Mouse (Mus musculus): ENCODE data around the gene Gm28230. TPM values are rescaled to one million over a fixed set of nuclear protein-coding genes. Genes with fewer than 3 reads are reported as not detected.

The Gm28230 gene
- total and polyA plus RNA-seq, 3 experiments: 0.04 to 0.14 TPM; not detected in 1

- H3K27me3 ChIP-seq (ENCODE audit: control insufficient read depth, insufficient read depth, low read length): peaks cover 39% of the 10 kb centered on the region
- H3K79me2 ChIP-seq (replicated peaks; ENCODE audit: control insufficient read depth, insufficient read depth, low read length): no peaks in the 10 kb centered on the region
- no peak overlapping the region for H3K9ac ChIP-seq (ENCODE audit: low read depth, low read length)
- intact Hi-C loops (cut with DNase I): no loop called here
- H3K27ac ChIP-seq: no peak overlapping the region
- no peak overlapping the region for H3K4me3 ChIP-seq
- H3K4me1 ChIP-seq (ENCODE audit: control insufficient read depth, insufficient read depth, low read length): no peaks in the 10 kb centered on the region
- no peaks in the 10 kb centered on the region for H3K36me3 ChIP-seq (ENCODE audit: control insufficient read depth, insufficient read depth, low read length)
- no peak for DNase-seq
- 5% methylated on average over 21 of the region's 21 CpGs for WGBS
- TF ChIP-seq CTCF (IDR thresholded peaks at IDR 0.05): no peak
- TF ChIP-seq EP300 (IDR thresholded peaks at IDR 0.05; ENCODE audit: insufficient read depth, low read depth, low read length): no peak
- no peak for TF ChIP-seq POLR2A (IDR thresholded peaks at IDR 0.05; ENCODE audit: insufficient read depth, low read depth, low read length)
Observed at GRCm38 (mm10) chr2:74680561-74681398, 45.7 kb upstream of the Gm28230 start.

- no peak for DNase-seq
- WGBS: 1% methylated on average over 73 of the region's 78 CpGs
- TF ChIP-seq EP300 (IDR thresholded peaks at IDR 0.05; ENCODE audit: insufficient read depth, low read depth, low read length) (no peak), CTCF (IDR thresholded peaks at IDR 0.05) (no peak), POLR2A (IDR thresholded peaks at IDR 0.05; ENCODE audit: insufficient read depth, low read depth, low read length) (no peak)
- H3K4me3 ChIP-seq: no peak overlapping the region; the same call in 1 of the 2 replicates
- H3K27me3 ChIP-seq (ENCODE audit: control insufficient read depth, insufficient read depth, low read length): peaks cover 36% of the 10 kb centered on the region
- no peaks in the 10 kb centered on the region for H3K79me2 ChIP-seq (replicated peaks; ENCODE audit: control insufficient read depth, insufficient read depth, low read length)
- H3K4me1 ChIP-seq (ENCODE audit: control insufficient read depth, insufficient read depth, low read length): no peaks in the 10 kb centered on the region
- no peak overlapping the region for H3K27ac ChIP-seq
- H3K9ac ChIP-seq (ENCODE audit: low read depth, low read length): no peak overlapping the region
- H3K36me3 ChIP-seq (ENCODE audit: control insufficient read depth, insufficient read depth, low read length): no peaks in the 10 kb centered on the region
- intact Hi-C loops (cut with DNase I): no loop called here
Observed at GRCm38 (mm10) chr2:74681594-74682531, 44.7 kb upstream of the Gm28230 start.

GRCm38 (mm10) chr2:74682796-74683195, 43.7 kb upstream of the Gm28230 start:
- intact Hi-C loops (cut with DNase I): no loop called here
- H3K4me1 ChIP-seq (ENCODE audit: control insufficient read depth, insufficient read depth, low read length): no peaks in the 10 kb centered on the region
- 1% methylated on average over 50 of the region's 51 CpGs for WGBS
- no peak for DNase-seq
- TF ChIP-seq POLR2A (IDR thresholded peaks at IDR 0.05; ENCODE audit: insufficient read depth, low read depth, low read length) (no peak), CTCF (IDR thresholded peaks at IDR 0.05) (no peak), EP300 (IDR thresholded peaks at IDR 0.05; ENCODE audit: insufficient read depth, low read depth, low read length) (no peak)
- no peaks in the 10 kb centered on the region for H3K36me3 ChIP-seq (ENCODE audit: control insufficient read depth, insufficient read depth, low read length)
- no peaks in the 10 kb centered on the region for H3K79me2 ChIP-seq (replicated peaks; ENCODE audit: control insufficient read depth, insufficient read depth, low read length)
- H3K27me3 ChIP-seq (ENCODE audit: control insufficient read depth, insufficient read depth, low read length): peaks cover 41% of the 10 kb centered on the region
- H3K27ac ChIP-seq: no peak overlapping the region
- H3K4me3 ChIP-seq: no peak overlapping the region
- no peak overlapping the region for H3K9ac ChIP-seq (ENCODE audit: low read depth, low read length)

- H3K36me3 ChIP-seq (ENCODE audit: control insufficient read depth, insufficient read depth, low read length): no peaks in the 10 kb centered on the region
- H3K4me3 ChIP-seq: no peak overlapping the region
- H3K9ac ChIP-seq (ENCODE audit: low read depth, low read length): no peak overlapping the region
- no peak overlapping the region for H3K27ac ChIP-seq
- H3K79me2 ChIP-seq (replicated peaks; ENCODE audit: control insufficient read depth, insufficient read depth, low read length): no peaks in the 10 kb centered on the region
- H3K4me1 ChIP-seq (ENCODE audit: control insufficient read depth, insufficient read depth, low read length): no peaks in the 10 kb centered on the region
- no peak for DNase-seq
- WGBS: 4% methylated on average over 18 of the region's 18 CpGs
- H3K27me3 ChIP-seq (ENCODE audit: control insufficient read depth, insufficient read depth, low read length): peaks cover 43% of the 10 kb centered on the region
- intact Hi-C loops (cut with DNase I): no loop called here
- TF ChIP-seq EP300 (IDR thresholded peaks at IDR 0.05; ENCODE audit: insufficient read depth, low read depth, low read length) (no peak), CTCF (IDR thresholded peaks at IDR 0.05) (no peak), POLR2A (IDR thresholded peaks at IDR 0.05; ENCODE audit: insufficient read depth, low read depth, low read length) (no peak)
Observed at GRCm38 (mm10) chr2:74683471-74683951, 43.0 kb upstream of the Gm28230 start.

- no peak for DNase-seq
- TF ChIP-seq POLR2A (IDR thresholded peaks at IDR 0.05; ENCODE audit: insufficient read depth, low read depth, low read length): no peak
- no peak for TF ChIP-seq CTCF (IDR thresholded peaks at IDR 0.05)
- TF ChIP-seq EP300 (IDR thresholded peaks at IDR 0.05; ENCODE audit: insufficient read depth, low read depth, low read length): no peak
- 7% methylated on average over 12 of the region's 12 CpGs for WGBS
- H3K4me3 ChIP-seq: no peak overlapping the region
- H3K27me3 ChIP-seq (ENCODE audit: control insufficient read depth, insufficient read depth, low read length): peaks cover 44% of the 10 kb centered on the region
- H3K36me3 ChIP-seq (ENCODE audit: control insufficient read depth, insufficient read depth, low read length): no peaks in the 10 kb centered on the region
- no peak overlapping the region for H3K9ac ChIP-seq (ENCODE audit: low read depth, low read length)
- no peaks in the 10 kb centered on the region for H3K79me2 ChIP-seq (replicated peaks; ENCODE audit: control insufficient read depth, insufficient read depth, low read length)
- intact Hi-C loops (cut with DNase I): no loop called here
- no peaks in the 10 kb centered on the region for H3K4me1 ChIP-seq (ENCODE audit: control insufficient read depth, insufficient read depth, low read length)
- H3K27ac ChIP-seq: no peak overlapping the region
Observed at GRCm38 (mm10) chr2:74684106-74684505, 42.4 kb upstream of the Gm28230 start.
